Mouse (Mus musculus): ENCODE measurements around the gene Fam126a. TPM values are rescaled to one million over a fixed set of nuclear protein-coding genes. Genes with fewer than 3 reads are reported as not detected.

Fam126a gene
- 9.4 TPM for polyA plus RNA-seq (2015; fragmentation: Illumina TruSeq; extraction: RNeasy Lipid Tissue Mini Kit (QIAGEN cat#74804); ENCODE audit: low read depth, low replicate concordance)

DNA sequence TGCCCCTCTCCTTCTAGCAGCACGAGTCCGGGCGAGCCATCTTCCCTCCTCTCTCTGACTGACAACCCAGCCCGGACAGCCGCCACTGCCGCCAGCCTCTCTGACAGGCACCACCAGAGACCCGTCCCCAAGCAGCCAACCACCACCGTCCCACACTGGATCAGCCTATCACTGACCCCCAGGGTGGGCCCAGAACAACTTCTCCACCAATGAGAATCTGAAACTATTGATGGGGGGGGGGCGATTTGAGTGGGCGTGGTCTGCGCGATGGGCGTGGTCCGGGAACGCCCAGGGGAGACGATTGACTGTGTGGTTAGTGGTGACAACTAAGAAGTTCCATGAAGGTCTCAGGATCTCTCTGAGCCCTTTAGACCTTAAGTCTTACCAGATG is at the start of gene Fam126a:
Gene Fam126a (minus strand): TSS at position 112 of the 391 bp plus-strand sequence.

Other genes starting within 250 kb of the Fam126a start
- gene Pus7, start 247.0 kb downstream of the Fam126a start, polyA plus RNA-seq (2015; fragmentation: Illumina TruSeq; extraction: RNeasy Lipid Tissue Mini Kit (QIAGEN cat#74804); ENCODE audit: low read depth, low replicate concordance), result 16.2 TPM
- 16.9 TPM for gene Rint1, start 243.0 kb downstream of the Fam126a start, polyA plus RNA-seq (2015; fragmentation: Illumina TruSeq; extraction: RNeasy Lipid Tissue Mini Kit (QIAGEN cat#74804); ENCODE audit: low read depth, low replicate concordance)
- gene Tomm7, start 186.5 kb downstream of the Fam126a start, polyA plus RNA-seq (2015; fragmentation: Illumina TruSeq; extraction: RNeasy Lipid Tissue Mini Kit (QIAGEN cat#74804); ENCODE audit: low read depth, low replicate concordance), result 153 TPM
- gene Klhl7, start 69.9 kb upstream of the Fam126a start, polyA plus RNA-seq (2015; fragmentation: Illumina TruSeq; extraction: RNeasy Lipid Tissue Mini Kit (QIAGEN cat#74804); ENCODE audit: low read depth, low replicate concordance), result 88.4 TPM
- gene Nupl2, start 134.3 kb upstream of the Fam126a start, polyA plus RNA-seq (2015; fragmentation: Illumina TruSeq; extraction: RNeasy Lipid Tissue Mini Kit (QIAGEN cat#74804); ENCODE audit: low read depth, low replicate concordance), result 8.6 TPM